Mouse (Mus musculus) lung, postnatal 0 days (tissue): ENCODE measurements around the gene D630003M21Rik. TPM values are rescaled to one million over a fixed set of nuclear protein-coding genes. Genes with fewer than 3 reads are reported as not detected.

ENCODE experiments used
- ATAC-seq: fragments of 200-750 bp; cut with Nextera tagmentation; 2 replicates; pipeline ENCODE4 v1.8.0; 2017; ENCODE audit warnings: moderate library complexity
- DNase-seq: peaks from one replicate; pipeline ENCODE4 v3.0.0-alpha.2; 2016; ENCODE audit warnings: low spot score
- H3K27ac ChIP-seq: fragments of 300-500 bp; sonication (generic); 2 replicates; pipeline ENCODE4 v1.5.1; 2014; ENCODE audit warnings: antibody characterized with exemption, mild to moderate bottlenecking, low read length, mixed read lengths
- H3K27me3 ChIP-seq: fragments of 300-500 bp; sonication (generic); replicated peaks from 2 replicates; pipeline ENCODE4 v1.6.1; 2014; ENCODE audit warnings: low read length, mixed read lengths; ENCODE audit not compliant: insufficient read depth
- H3K36me3 ChIP-seq: fragments of 300-500 bp; sonication (generic); 2 replicates; pipeline ENCODE4 v1.6.1; 2014; ENCODE audit warnings: low read length, mixed read lengths; ENCODE audit not compliant: insufficient read depth
- H3K4me1 ChIP-seq: fragments of 300-500 bp; sonication (generic); 2 replicates; pipeline ENCODE4 v1.6.1; 2014; ENCODE audit warnings: antibody characterized with exemption, low read depth, low read length, mixed read lengths; ENCODE audit not compliant: insufficient read depth
- H3K4me2 ChIP-seq: fragments of 300-500 bp; sonication (generic); replicated peaks from 2 replicates; pipeline ENCODE4 v1.6.1; 2014; ENCODE audit warnings: low read depth, mild to moderate bottlenecking, low read length, moderate library complexity, mixed read lengths
- H3K4me3 ChIP-seq: fragments of 300-500 bp; sonication (generic); 2 replicates; pipeline ENCODE4 v1.5.1; 2014; ENCODE audit warnings: low read depth, low read length
- H3K9ac ChIP-seq: fragments of 300-500 bp; sonication (generic); replicated peaks from 2 replicates; pipeline ENCODE4 v1.6.1; 2014; ENCODE audit warnings: low read depth, mild to moderate bottlenecking
- H3K9me3 ChIP-seq: fragments of 300-500 bp; sonication (generic); 2 replicates; pipeline ENCODE4 v1.6.1; 2016; ENCODE audit warnings: low read length, mixed read lengths
- CTCF ChIP-seq: IDR thresholded peaks from 2 replicates; pipeline ENCODE4 v1.5.1; 2016; ENCODE audit warnings: antibody characterized with exemption, mild to moderate bottlenecking
- EP300 ChIP-seq: IDR thresholded peaks from 2 replicates; pipeline ENCODE4 v1.6.1; 2016; ENCODE audit warnings: antibody characterized with exemption, mild to moderate bottlenecking, control low read depth
- WGBS: fragments of 180-500 bp; shearing (Covaris S2); extraction: QIAGEN DNeasy Blood & Tissue Kit; methylation state at CpG from one replicate; pipeline ENCODE4 v1.1.7; 2014; 5-methylcytosine and 5-hydroxymethylcytosine counted together
- polyA plus RNA-seq: library from polyadenylated mRNA; unstranded; fragments of >200 nt; fragmentation: Nextera tagmentation; extraction: Ambion mirVana; gene quantifications from 2 replicates; pipeline ENCODE4 v1.2.1, GENCODE M21; 2015

D630003M21Rik gene
- polyA plus RNA-seq, 1 experiment from 2014 or later, result 0.85 TPM

GRCm38 (mm10) chr2:158270017-158270416 lies 41.0 kb upstream of the D630003M21Rik start:
- H3K4me3 ChIP-seq, result no peak overlapping the region
- no peaks in the 10 kb centered on the region for H3K9me3 ChIP-seq
- H3K27me3 ChIP-seq, result no peaks in the 10 kb centered on the region
- H3K4me2 ChIP-seq, result no peak overlapping the region
- DNase-seq (no peak), ATAC-seq (no peak)
- H3K4me1 ChIP-seq, result no peaks in the 10 kb centered on the region
- H3K9ac ChIP-seq, result no peak overlapping the region
- TF ChIP-seq CTCF, result no peak
- no peak for TF ChIP-seq EP300
- H3K27ac ChIP-seq, result no peak overlapping the region
- H3K36me3 ChIP-seq, result no peaks in the 10 kb centered on the region
- 74% methylated on average over 8 of the region's 8 CpGs for WGBS

GRCm38 (mm10) chr2:158264877-158265276 lies 35.9 kb upstream of the D630003M21Rik start:
- WGBS, result 79% methylated on average over 3 of the region's 3 CpGs
- Histone ChIP-seq H3K9ac (no peak overlapping the region), H3K4me3 (no peak overlapping the region), H3K9me3 (no peaks in the 10 kb centered on the region), H3K27ac (no peak overlapping the region), H3K4me1 (no peaks in the 10 kb centered on the region), H3K36me3 (no peaks in the 10 kb centered on the region), H3K4me2 (no peak overlapping the region), H3K27me3 (no peaks in the 10 kb centered on the region)
- ATAC-seq (no peak), DNase-seq (no peak)
- TF ChIP-seq EP300 (no peak), CTCF (no peak)

GRCm38 (mm10) chr2:158259498-158259897 lies 30.5 kb upstream of the D630003M21Rik start:
- no peak for TF ChIP-seq CTCF
- TF ChIP-seq EP300, result no peak
- no peak overlapping the region for H3K27ac ChIP-seq
- H3K9me3 ChIP-seq, result no peaks in the 10 kb centered on the region
- no peak overlapping the region for H3K4me2 ChIP-seq
- H3K4me3 ChIP-seq, result no peak overlapping the region
- no peaks in the 10 kb centered on the region for H3K27me3 ChIP-seq
- no peaks in the 10 kb centered on the region for H3K36me3 ChIP-seq
- DNase-seq (no peak), ATAC-seq (no peak)
- no peaks in the 10 kb centered on the region for H3K4me1 ChIP-seq
- 60% methylated on average over 8 of the region's 8 CpGs for WGBS
- H3K9ac ChIP-seq, result no peak overlapping the region

- H3K9ac ChIP-seq, result no peak overlapping the region
- peak; percentile 65 for ATAC-seq
- no peak overlapping the region for H3K27ac ChIP-seq
- no peaks in the 10 kb centered on the region for H3K27me3 ChIP-seq
- 16% methylated on average over 12 of the region's 12 CpGs for WGBS
- no peak overlapping the region for H3K4me2 ChIP-seq
- DNase-seq, result peak; percentile 68
- TF ChIP-seq CTCF, result peak; percentile 86
- no peak for TF ChIP-seq EP300
- H3K36me3 ChIP-seq, result no peaks in the 10 kb centered on the region
- no peaks in the 10 kb centered on the region for H3K4me1 ChIP-seq
- no peak overlapping the region for H3K4me3 ChIP-seq
- no peaks in the 10 kb centered on the region for H3K9me3 ChIP-seq
These were observed 29.8 kb upstream of the D630003M21Rik start for GRCm38 (mm10) chr2:158258781-158259180.

- Histone ChIP-seq H3K9ac (no peak within 1 kb of the TSS), H3K27ac (no peak within 1 kb of the TSS), H3K9me3 (no peaks in the 10 kb centered on the region), H3K36me3 (no peaks in the 10 kb centered on the region), H3K27me3 (no peaks in the 10 kb centered on the region), H3K4me2 (no peak within 1 kb of the TSS), H3K4me3 (no peak within 1 kb of the TSS), H3K4me1 (no peaks in the 10 kb centered on the region)
- TF ChIP-seq CTCF (no peak), EP300 (no peak)
- no peak for DNase-seq
- no peak for ATAC-seq
- 61% methylated on average over 18 of the region's 18 CpGs for WGBS
These were observed 29.0 kb upstream of the D630003M21Rik start, which contains the start of gene Bpi for GRCm38 (mm10) chr2:158258005-158258418. Gene Bpi (plus strand): TSS chr2:158258094.

- no peaks in the 10 kb centered on the region for H3K36me3 ChIP-seq
- H3K9me3 ChIP-seq, result no peaks in the 10 kb centered on the region
- H3K9ac ChIP-seq, result no peak overlapping the region
- no peak overlapping the region for H3K4me2 ChIP-seq
- no peak overlapping the region for H3K27ac ChIP-seq
- ATAC-seq (0 out of 2 replicates have a peak, but pooled peaks have one; percentile 28), DNase-seq (no peak)
- no peak overlapping the region for H3K4me3 ChIP-seq
- whole genome bisulfite sequencing, result 10% methylated on average over 5 of the region's 5 CpGs
- H3K4me1 ChIP-seq, result no peaks in the 10 kb centered on the region
- TF ChIP-seq CTCF, result no peak
- TF ChIP-seq EP300, result no peak
- H3K27me3 ChIP-seq, result no peaks in the 10 kb centered on the region
These were observed 27.9 kb upstream of the D630003M21Rik start for GRCm38 (mm10) chr2:158256894-158257293.

GRCm38 (mm10) chr2:158253806-158254205 lies 24.8 kb upstream of the D630003M21Rik start:
- DNase-seq, result no peak

More at GRCm38 (mm10) chr2:158253806-158254205, 24.8 kb upstream of the D630003M21Rik start:
- Histone ChIP-seq H3K36me3 (no peaks in the 10 kb centered on the region), H3K27me3 (no peaks in the 10 kb centered on the region), H3K4me3 (no peak overlapping the region), H3K27ac (no peak overlapping the region), H3K9me3 (no peaks in the 10 kb centered on the region), H3K4me2 (no peak overlapping the region), H3K4me1 (no peaks in the 10 kb centered on the region), H3K9ac (no peak overlapping the region)
- 73% methylated on average over 5 of the region's 5 CpGs for WGBS
- no peak for ATAC-seq
- TF ChIP-seq CTCF, result no peak
- TF ChIP-seq EP300, result no peak
